Mouse (Mus musculus) layer of hippocampus, adult 9-11 months (tissue): ENCODE data around the gene Ankrd36.

Source experiments
- DNase-seq: peaks from one replicate; pipeline ENCODE4 v3.0.0; 2022

The Ankrd36 gene

DNA sequence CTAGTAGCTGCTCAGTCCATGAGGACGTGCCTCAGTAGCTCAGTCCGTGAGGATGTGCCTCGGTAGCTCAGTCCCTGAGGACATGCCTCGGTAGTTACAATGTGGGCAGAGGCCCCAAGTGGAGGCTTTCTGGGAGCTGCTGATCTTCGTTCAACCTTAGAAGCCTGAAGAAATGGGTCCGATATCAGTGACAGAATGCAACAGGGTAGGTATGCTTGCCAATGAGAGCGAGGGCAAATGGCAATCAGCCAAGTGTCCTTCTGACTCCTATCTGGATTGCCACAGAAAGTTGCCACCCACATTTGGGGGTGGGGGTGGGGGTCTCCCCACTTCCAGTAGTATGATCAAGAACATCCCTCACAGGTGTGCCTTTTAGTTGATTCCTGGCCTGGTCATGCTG, 131.3 kb downstream of the Ankrd36 start:
- no peak for DNase-seq

DNA sequence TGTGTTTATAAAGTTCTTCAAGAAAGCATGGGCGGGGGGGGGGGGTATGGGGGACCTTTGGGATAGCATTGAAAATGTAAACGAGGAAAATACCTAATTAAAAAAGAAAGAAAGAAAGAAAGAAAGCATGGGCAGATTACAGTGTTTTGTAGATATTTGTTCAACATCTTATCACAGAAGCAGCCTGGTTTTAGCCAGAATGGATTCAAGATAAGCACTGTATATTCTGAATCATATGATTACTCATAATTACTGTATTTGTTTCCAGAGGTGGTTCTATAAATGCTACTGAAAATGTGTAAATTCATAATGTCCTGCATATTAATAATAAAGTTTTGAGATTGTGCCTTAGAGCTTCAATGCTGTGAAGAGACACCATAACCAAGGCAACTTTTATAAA, 131.8 kb downstream of the Ankrd36 start:
- DNase-seq = no peak

DNA sequence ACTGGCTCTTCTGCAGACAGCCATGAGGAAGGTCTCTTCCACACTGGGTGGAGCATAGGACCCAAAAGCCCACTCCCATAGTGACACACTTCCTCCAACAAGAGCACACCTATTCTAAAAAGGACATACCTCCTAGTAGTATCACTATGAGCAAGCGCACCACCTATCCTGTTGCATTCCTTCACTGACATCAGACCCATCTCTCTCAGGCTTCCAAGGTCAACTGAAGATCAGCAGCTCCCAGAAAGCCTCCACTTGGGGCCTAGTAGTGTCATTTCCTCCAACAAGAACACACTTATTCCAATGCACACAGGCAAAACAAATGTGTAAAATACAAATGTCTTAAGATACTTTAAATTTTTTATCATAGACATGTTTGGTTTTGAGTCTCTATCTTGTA, 132.3 kb downstream of the Ankrd36 start:
- DNase-seq = no peak

DNA sequence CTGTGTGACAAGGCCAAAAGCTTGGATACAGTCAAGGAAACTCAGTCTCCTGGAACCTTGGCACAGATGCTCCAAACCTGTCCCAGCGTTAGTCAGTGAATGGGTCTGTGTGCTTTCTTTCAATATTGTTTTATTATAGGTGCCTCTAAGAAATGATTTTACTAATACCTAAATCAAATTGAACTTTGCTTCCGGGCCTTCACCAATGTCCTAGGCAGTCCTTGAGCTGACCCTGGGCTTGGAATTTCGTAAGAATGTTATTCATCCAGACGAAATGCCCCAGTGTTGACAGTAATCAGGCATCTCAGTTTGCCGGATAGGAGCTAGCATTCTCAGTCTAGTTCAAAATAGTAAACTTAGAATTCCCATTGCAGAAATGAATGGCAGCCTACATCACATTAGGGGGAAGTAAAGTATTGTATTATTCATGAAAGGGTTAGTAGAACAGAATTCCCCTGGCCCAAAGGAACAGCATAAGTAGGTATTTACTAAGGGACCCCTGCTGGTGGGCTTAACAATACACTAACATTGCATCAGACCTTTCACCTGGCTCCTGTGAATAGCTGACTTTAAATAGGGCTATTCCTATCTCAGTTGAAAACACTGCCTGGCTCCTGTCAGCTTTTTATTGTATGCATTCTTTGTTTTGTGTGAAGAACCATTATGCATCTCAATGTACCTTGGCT, 132.9 kb downstream of the Ankrd36 start:
- DNase-seq = no peak

DNA sequence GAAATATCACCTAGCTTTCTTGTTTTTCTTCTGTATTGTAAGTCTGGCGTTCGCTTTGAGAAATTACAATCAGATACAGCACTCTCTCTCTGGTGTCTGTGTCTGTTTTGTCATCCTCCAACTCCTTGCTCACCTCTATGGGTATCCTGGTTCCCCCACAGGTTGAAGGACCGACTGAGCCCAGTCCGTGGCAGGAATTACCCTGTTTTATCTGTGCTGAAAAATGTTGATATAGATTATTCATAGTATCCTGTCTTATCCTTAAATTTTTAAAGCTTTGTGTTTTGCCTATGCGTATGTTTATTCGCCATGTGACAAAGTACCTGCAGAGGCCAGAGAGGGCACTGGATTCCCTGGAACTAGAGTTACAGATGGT, 133.5 kb downstream of the Ankrd36 start:
- DNase-seq = no peak

DNA sequence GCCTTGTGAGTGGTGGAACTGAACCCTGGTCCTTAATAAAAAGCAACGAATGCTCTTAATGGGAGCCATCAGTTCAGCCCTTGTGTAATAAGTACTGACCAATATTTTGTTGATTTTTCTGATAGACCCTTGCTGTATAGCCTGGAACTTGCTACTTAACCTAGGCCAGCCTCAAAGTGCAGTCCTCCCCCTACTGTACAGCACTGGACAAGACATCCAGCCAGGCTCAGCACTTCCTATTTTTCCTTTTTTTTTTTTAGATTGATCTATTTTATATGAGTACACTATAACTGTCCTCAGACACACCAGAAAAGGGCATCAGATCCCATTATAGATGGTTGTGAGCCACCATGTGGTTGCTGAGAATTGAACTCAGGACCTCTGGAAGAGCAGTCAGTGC, 133.9 kb downstream of the Ankrd36 start:
- DNase-seq = no peak

DNA sequence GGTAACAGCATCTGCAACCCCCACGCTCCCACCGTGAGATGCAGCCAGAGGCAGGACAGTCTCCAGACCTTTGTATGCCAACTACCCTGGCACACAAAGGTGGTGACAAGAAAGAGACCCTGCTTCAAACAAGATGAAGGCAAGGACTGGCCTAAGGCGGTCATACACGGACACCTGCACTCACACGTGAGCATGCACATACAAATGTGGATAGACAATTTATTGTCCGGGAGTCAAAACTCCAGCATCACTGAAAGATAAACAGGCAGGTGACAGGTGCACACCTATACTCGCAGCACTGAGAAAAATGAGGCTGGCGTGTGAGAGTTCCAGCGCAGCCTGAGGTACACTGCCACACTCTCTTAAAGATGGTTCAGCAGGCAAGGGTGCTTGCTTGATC, 136.5 kb downstream of the Ankrd36 start:
- DNase-seq = no peak

DNA sequence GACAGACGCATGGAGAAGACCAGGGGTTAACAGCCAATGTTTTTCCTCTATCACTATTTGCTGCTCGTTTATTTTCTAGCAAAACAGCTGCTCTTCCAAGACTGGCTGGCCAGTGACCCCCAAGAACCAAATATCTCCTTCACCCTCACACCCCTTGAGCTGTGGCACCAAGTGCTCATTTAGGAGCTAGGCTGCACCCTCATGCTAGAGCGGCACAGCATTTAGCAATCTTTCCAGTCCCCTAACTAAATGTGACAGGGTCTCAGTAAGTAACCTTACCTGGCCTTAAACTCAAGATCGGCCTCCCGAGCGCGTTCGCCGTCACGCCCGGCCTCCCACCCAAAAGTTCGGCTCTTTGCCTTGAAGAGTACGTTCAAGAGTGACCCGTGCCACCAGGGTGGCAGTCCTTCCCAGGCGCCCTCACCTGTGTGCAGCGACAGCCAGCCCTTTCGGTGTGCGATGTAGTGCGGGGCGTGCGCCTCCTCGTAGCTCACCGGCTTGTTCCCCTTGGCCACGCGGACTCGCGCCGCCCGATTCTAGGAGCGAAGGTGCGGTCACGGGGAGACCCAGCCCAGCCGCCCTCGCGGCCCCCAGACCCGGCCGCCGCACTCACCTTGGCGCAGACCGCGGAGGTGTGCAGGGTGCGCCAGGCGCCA, 137.5 kb downstream of the Ankrd36 start:
- no peak for DNase-seq

DNA sequence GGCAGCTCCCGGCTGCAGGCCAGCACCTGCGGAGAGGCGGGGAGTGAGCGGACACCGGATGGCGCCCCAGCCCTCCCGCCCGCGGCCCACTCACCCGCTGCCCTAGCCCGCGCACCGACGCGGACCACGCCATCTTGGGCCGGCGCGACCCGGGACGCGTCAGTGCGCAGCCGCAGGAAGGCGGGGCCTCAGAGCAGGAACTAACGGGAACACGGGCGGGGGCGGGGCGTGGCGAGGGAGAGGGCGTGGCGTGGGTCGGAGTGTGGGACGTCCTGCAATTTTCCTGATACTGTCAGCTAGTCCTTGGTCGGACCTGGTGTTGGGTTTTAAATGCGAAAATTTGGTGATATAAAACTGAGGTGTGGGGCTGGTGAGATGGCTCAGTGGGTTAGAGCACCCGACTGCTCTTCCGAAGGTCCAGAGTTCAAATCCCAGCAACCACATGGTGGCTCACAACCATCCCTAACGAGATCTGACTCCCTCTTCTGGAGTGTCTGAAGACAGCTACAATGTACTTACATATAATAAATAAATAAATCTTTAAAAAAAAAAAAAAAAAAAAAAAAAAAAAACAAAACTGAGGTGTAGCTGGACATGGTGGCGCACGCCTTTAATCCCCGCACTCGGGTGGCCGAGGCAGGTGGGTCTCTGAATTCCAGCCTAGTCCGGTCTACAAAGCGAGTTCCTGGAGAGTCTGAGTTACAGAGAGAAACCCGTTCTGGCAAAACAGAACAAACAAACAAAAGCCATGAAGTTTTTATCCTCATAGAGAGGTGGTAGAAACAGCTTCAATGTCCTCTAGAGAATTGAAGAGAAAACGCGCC, 138.3 kb downstream of the Ankrd36 start:
- peak; percentile 84 for DNase-seq

DNA sequence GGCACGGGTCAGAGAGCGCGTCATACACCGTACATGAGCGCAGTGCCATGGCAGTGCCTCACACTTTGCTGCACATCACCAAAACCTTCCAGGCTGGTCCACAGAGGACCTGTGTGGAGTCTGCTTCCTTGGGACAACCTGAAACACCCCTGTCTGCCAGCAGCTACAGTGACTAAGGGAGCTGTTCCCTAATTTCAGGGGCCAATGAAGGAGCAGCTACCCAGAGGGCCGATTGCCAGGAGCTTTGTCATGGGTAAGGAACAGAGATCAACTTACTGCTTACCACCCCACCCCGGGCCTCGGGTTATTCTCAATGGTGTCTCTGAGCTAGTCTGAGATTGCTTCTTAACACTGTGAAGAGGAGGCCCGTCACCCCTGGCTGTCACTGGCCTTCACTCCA, 145.7 kb downstream of the Ankrd36 start:
- DNase-seq = no peak

DNA sequence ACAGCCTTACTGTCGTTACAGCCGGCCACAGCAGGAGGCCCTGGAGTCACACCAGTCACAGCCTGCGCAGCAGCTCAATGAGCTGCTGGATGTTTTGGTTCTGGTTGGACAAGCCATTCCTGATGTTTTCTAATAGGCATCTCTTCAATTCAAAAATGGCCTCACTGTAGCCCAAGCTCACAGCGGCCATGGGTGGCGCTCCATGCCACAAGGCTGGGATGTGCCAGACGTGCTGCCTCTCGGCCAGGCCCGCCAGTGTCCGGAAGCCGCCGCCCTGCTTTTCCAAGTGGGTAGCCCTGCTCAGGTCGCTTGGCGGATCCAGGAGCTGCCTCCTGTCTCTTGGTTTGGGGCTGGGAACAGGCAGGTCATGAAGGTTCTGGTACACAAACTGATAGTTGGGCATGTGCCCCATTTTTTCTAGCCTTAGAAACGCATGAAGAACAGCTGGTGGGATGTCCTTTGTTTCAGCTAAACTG, 146.2 kb downstream of the Ankrd36 start, which contains the start of gene Mrps24:
TSS of gene Mrps24 (minus strand) at position 51 of the 476 bp plus-strand sequence.
- no peak for DNase-seq

DNA sequence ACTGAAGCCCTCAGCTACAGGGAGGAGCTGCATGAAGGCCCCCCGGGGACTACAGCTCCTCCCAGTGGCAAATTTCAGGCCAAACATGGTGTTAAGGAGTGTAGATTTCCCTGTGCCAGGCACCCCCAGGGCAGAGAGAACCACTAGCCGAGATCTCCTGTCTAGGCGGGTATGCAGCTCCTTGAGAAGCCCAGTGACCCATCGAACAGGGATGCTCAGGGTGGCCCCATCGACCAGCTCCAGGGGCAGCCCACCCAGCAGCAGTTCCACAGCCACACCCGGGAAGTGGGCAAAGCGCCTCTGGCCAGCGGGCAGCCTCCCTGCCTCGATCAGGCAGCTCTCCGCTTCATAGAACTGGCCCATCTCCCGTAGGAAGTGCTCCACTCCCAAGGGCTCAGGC, 146.8 kb downstream of the Ankrd36 start:
- DNase-seq = no peak

DNA sequence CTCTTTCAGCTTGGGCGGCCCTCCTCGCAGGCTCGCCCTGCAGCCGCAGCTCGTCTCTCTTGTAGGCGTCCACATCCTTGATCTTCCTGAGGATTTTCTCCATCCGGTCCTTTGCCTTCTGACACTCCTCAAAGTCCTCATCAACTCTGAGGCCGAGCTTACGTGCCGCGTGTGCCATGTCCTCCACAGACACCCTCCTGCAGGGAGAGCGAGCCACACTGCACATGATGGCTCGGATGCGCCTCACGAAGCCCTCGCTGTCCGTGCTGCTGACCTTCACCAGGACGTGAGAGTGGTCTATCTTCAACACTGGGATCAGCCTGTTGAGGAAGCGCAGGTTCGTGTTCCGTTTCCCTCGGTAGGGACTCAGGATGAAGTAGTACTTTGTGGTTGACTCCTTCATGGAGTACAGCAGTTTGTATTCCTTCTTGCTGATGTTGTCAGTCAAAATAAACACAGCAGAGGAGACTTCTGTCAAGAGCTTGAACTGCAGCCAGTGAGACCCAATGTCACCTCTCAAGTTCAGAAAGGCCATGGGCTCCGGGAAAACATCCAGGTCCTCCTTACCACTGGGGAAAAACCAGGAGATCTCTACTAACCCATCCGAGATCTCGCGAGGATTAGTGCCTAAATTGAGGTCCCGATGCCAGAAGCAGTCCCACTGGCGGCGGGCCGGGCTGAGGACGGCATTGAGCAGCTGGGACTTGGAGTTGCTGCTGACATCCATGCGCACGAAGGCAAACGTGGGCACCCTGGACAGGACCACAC, 147.6 kb downstream of the Ankrd36 start:
- DNase-seq = no peak

DNA sequence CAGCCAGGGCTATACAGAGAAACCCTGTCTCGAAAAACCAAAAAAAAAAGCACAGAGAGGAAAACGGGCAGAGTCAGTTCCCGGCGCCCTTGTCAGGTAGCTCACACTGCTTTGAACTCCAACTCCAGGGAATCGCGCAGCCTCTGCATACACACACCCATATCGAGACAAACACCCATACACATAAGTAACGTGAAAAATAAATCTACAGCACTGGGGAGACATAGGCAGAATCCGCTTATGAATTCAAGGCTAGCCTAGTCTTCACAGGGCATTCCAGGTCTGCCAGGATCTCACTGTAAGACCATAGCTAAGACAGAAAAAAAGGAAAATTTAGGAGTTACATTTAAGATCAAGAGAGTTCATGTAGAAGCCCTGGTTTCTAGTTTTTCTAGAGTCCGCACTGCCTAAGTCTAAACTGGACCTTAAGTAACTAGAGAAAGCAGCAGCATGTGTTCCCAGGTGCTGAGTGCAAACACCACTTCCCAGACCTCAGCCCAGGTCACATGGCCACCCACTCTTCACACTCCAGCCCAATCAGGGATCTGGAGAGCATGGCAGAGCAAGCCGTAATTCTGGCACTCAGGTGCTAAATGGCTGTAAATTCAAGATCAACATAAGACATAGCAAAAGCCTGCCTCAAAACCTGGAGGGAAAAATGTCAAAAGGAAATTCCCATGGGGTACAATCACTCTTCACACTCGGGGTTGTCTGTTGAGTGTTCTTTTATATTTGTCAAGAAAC, 149.3 kb downstream of the Ankrd36 start:
- no peak for DNase-seq

DNA sequence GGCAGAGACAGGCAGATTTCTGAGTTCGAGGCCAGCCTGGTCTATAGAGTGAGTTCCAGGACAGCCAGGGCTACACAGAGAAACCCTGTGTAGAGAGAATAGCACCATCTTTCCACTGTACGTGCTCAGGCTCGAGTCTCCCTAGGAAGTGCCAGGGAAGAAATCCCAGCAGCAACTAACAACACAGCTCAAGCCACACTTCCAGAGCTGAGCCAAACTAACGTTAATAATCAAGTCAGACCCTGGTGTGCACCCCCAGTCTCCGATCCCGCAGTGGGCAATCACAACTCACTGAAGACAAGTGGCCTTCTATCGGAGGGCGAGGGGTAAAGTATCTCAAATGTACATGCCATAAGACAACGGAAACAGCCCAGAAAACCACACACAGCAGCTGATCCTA, 160.1 kb downstream of the Ankrd36 start:
- no peak for DNase-seq

DNA sequence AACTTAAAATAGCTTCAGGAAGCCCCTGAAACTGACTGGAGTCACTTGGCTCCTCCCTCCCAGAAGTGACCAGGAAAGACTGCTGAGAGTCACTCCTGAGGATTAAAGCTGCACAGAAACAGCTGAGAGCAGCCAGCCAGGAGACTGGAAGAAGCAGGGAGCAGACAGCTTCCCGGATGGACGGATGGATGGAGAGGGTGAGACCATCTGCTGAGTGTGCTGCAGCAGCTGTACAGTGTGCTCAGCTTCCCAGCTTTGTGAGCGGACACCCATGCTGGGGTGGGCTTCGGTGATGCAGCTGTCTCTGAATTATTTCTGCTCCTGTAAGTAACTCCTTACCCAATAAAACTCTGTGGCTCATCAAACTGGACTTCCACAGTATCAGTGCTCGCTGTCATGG, 162.9 kb downstream of the Ankrd36 start:
- no peak for DNase-seq

DNA sequence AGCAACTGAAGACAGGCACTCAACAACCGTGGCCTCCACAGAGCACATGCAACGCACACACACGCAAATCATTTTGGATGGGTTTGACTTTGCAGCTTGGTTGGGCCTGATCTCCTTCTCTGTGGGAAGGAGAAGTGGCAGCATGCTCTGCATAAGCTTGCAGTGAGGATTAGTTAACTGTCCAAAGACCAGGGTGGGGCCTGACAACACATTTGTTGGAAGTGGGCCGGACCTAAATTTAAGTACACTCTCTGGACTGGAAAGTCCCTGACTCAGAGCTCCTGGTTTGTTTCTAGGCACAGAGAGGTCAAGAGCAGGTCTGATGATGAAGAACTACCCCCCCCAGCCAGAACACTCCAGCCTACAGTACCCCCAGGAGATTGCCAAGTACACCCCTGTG, 164.8 kb downstream of the Ankrd36 start:
- DNase-seq = no peak

DNA sequence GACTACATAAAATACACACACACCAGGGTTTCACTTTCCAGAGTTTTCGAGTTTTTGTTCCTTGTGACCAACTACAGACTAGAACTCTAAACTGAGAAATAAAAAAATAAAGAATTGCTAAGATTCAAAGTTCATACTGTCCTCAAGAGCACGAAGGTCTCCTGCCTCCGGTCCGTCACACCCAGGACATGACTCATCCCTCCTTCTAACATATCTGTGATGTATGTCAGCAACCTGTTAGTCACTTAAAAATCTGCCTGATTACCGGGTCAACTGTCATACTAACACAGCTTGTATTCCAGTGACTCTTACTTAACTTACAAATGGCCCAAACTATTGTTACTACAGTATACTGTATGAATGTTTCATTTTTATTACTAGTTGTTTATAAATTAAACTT, 167.7 kb downstream of the Ankrd36 start:
- no peak for DNase-seq
